ENCODE assay signal across 8 mouse cellular contexts in genomic region chr5:72891534-72891933, GRCm38 (mm10). TPM values are rescaled to one million over a fixed set of nuclear protein-coding genes. Genes with fewer than 3 reads are reported as not detected.
DNase-seq lines count a peak whose midpoint lies in the region; ATAC-seq and TF ChIP-seq lines count a peak whose summit lies in the region.

No protein-coding gene starts in this region.

- H3K4me1 ChIP-seq in hindbrain, embryonic 11.5 days (replicated peaks; ENCODE audit: control insufficient read depth, insufficient read depth, low read length): no peaks in the 10 kb centered on the region
- H3K4me1 ChIP-seq in limb, embryonic 14.5 days (ENCODE audit: control insufficient read depth, insufficient read depth, low read length): peaks cover 15% of the 10 kb centered on the region
- no peaks in the 10 kb centered on the region for H3K4me1 ChIP-seq in midbrain, embryonic 14.5 days (ENCODE audit: control insufficient read depth, insufficient read depth, low read length)
- H3K4me1 ChIP-seq in thymus, adult 2 months (replicated peaks; ENCODE audit: control insufficient read depth, insufficient read depth, low read length): no peaks in the 10 kb centered on the region

- H3K4me2 ChIP-seq in hindbrain, embryonic 11.5 days (replicated peaks; ENCODE audit: low read depth, low read length): no peak overlapping the region
- no peak overlapping the region for H3K4me2 ChIP-seq in limb, embryonic 14.5 days (replicated peaks; ENCODE audit: low read depth, low read length, severe bottlenecking)
- H3K4me2 ChIP-seq in midbrain, embryonic 14.5 days (ENCODE audit: low read length): no peak overlapping the region

- peak; percentile 85 for ATAC-seq in cerebellum, adult (ENCODE audit: insufficient number of reproducible peaks, low FRiP score, low TSS enrichment)
- peak; percentile 75 for ATAC-seq in hindbrain, embryonic 11.5 days (ENCODE audit: low FRiP score)
- 0 out of 2 replicates have a peak, but pooled peaks have one; percentile 50 for ATAC-seq in limb, embryonic 14.5 days (ENCODE audit: low FRiP score, low read depth)
- no peak for ATAC-seq in midbrain, embryonic 14.5 days (ENCODE audit: low FRiP score, low TSS enrichment)

- 9% methylated on average over 12 of the region's 12 CpGs for WGBS in hindbrain, embryonic 11.5 days
- 5% methylated on average over 12 of the region's 12 CpGs for WGBS in limb, embryonic 14.5 days
- 3% methylated on average over 12 of the region's 12 CpGs for whole genome bisulfite sequencing in midbrain, embryonic 14.5 days
- WGBS in thymus, adult 2 months: 7% methylated on average over 12 of the region's 12 CpGs

- TF ChIP-seq POLR2A in limb, embryonic 14.5 days (IDR thresholded peaks at IDR 0.05; ENCODE audit: borderline replicate concordance, extremely low read depth, insufficient read depth, insufficient read length): no peak
- TF ChIP-seq POLR2A in thymus, adult 2 months (IDR thresholded peaks at IDR 0.05; ENCODE audit: control insufficient read depth, extremely low read depth, insufficient read depth, low read length, poor library complexity): no peak

- no peaks in the 10 kb centered on the region for H3K36me3 ChIP-seq in hindbrain, embryonic 11.5 days (ENCODE audit: control insufficient read depth, insufficient read depth, low read length)
- no peaks in the 10 kb centered on the region for H3K36me3 ChIP-seq in limb, embryonic 14.5 days (ENCODE audit: control insufficient read depth, insufficient read depth, low read length)
- no peaks in the 10 kb centered on the region for H3K36me3 ChIP-seq in midbrain, embryonic 14.5 days (ENCODE audit: control insufficient read depth, insufficient read depth, low read length)
- H3K36me3 ChIP-seq in thymus, adult 2 months (ENCODE audit: control insufficient read depth, insufficient read depth, low read length): no peaks in the 10 kb centered on the region

- H3K4me3 ChIP-seq in hindbrain, embryonic 11.5 days (ENCODE audit: low read depth, low read length): no peak overlapping the region
- no peak overlapping the region for H3K4me3 ChIP-seq in limb, embryonic 14.5 days (replicated peaks; ENCODE audit: low read length)
- H3K4me3 ChIP-seq in midbrain, embryonic 14.5 days (replicated peaks; ENCODE audit: low read depth, low read length): no peak overlapping the region
- H3K4me3 ChIP-seq in thymus, adult 2 months (ENCODE audit: control insufficient read depth, insufficient read depth, low read length): no peak overlapping the region

- H3K9me3 ChIP-seq in hindbrain, embryonic 11.5 days (ENCODE audit: control insufficient read depth, low read length): no peaks in the 10 kb centered on the region
- H3K9me3 ChIP-seq in limb, embryonic 14.5 days (ENCODE audit: control insufficient read depth, low read length): no peaks in the 10 kb centered on the region
- H3K9me3 ChIP-seq in midbrain, embryonic 14.5 days (ENCODE audit: control insufficient read depth, low read length): no peaks in the 10 kb centered on the region

- TF ChIP-seq CTCF in thymus, adult 2 months (IDR thresholded peaks at IDR 0.05; ENCODE audit: borderline replicate concordance, control insufficient read depth, extremely low read depth, insufficient read depth, low read length, poor library complexity): peak; percentile 57; the same call in 1 of the 2 replicates

- no peak overlapping the region for H3K27ac ChIP-seq in hindbrain, embryonic 11.5 days (ENCODE audit: low read depth, low read length)
- no peak overlapping the region for H3K27ac ChIP-seq in limb, embryonic 14.5 days (replicated peaks; ENCODE audit: low read depth, low read length)
- H3K27ac ChIP-seq in midbrain, embryonic 14.5 days (replicated peaks; ENCODE audit: low read depth, low read length): no peak overlapping the region
- no peak overlapping the region for H3K27ac ChIP-seq in thymus, adult 2 months (ENCODE audit: control insufficient read depth, insufficient read depth, low read length)

- H3K27me3 ChIP-seq in hindbrain, embryonic 11.5 days (ENCODE audit: control insufficient read depth, insufficient read depth, low read length): no peaks in the 10 kb centered on the region
- no peaks in the 10 kb centered on the region for H3K27me3 ChIP-seq in limb, embryonic 14.5 days (ENCODE audit: control insufficient read depth, insufficient read depth, low read length)
- H3K27me3 ChIP-seq in midbrain, embryonic 14.5 days (ENCODE audit: control insufficient read depth, insufficient read depth, low read length): no peaks in the 10 kb centered on the region
- no peaks in the 10 kb centered on the region for H3K27me3 ChIP-seq in thymus, adult 2 months (ENCODE audit: control insufficient read depth, insufficient read depth, low read length)

- peak; percentile 55 for DNase-seq in urinary bladder, postnatal 14 days (ENCODE audit: low spot score)
- DNase-seq in urinary bladder, adult 2 months (ENCODE audit: low spot score): no peak
- DNase-seq in forelimb bud, embryonic 11.5 days (ENCODE audit: low read depth, low spot score): peak; percentile 63
- DNase-seq in hindbrain, embryonic 11.5 days (ENCODE audit: low spot score): peak; percentile 65
- DNase-seq in limb, embryonic 14.5 days (ENCODE audit: low spot score): peak; percentile 45
- DNase-seq in midbrain, embryonic 14.5 days: peak; percentile 80
- DNase-seq in thymus, adult 2 months: peak; percentile 56

- no peak overlapping the region for H3K9ac ChIP-seq in hindbrain, embryonic 11.5 days (ENCODE audit: low read depth, low read length)
- H3K9ac ChIP-seq in limb, embryonic 14.5 days (ENCODE audit: low read depth, low read length, severe bottlenecking): no peak overlapping the region
- H3K9ac ChIP-seq in midbrain, embryonic 14.5 days (replicated peaks; ENCODE audit: low read length): no peak overlapping the region

RNA-seq across cellular contexts. Expression of gene Slain2, which starts 22.6 kb away (rescaled TPM):
- polyA plus RNA-seq in urinary bladder, adult 2 months (2012; rRNA removed): 23.3 and 32.3 TPM in 2 replicates
- 26.4 and 26.7 TPM in 2 replicates for polyA plus RNA-seq in hindbrain, embryonic 11.5 days (2014; fragmentation: Nextera tagmentation; extraction: Ambion mirVana)
- polyA plus RNA-seq in limb, embryonic 14.5 days (2012; rRNA removed): 28.0 and 29.7 TPM in 2 replicates
- polyA plus RNA-seq in limb, embryonic 14.5 days (2014; fragmentation: Nextera tagmentation; extraction: Ambion mirVana): 24.2 and 25.8 TPM in 2 replicates
- polyA plus RNA-seq in midbrain, embryonic 14.5 days (2014; fragmentation: Nextera tagmentation; extraction: Ambion mirVana): 20.2 and 25.9 TPM in 2 replicates
- polyA plus RNA-seq in thymus, adult 2 months (2012; rRNA removed): 24.2 and 27.6 TPM in 2 replicates

RNA-seq across cellular contexts. Expression of gene Tec, which starts 23.3 kb away (rescaled TPM):
- 4.9 and 5.0 TPM in 2 replicates for polyA plus RNA-seq in urinary bladder, adult 2 months (2012; rRNA removed)
- polyA plus RNA-seq in hindbrain, embryonic 11.5 days (2014; fragmentation: Nextera tagmentation; extraction: Ambion mirVana): 5.3 and 5.4 TPM in 2 replicates
- polyA plus RNA-seq in limb, embryonic 14.5 days (2012; rRNA removed): 4.0 and 5.9 TPM in 2 replicates
- polyA plus RNA-seq in limb, embryonic 14.5 days (2014; fragmentation: Nextera tagmentation; extraction: Ambion mirVana): 7.9 and 8.7 TPM in 2 replicates
- polyA plus RNA-seq in midbrain, embryonic 14.5 days (2014; fragmentation: Nextera tagmentation; extraction: Ambion mirVana): 1.6 and 5.3 TPM in 2 replicates
- polyA plus RNA-seq in thymus, adult 2 months (2012; rRNA removed): 12.4 and 18.3 TPM in 2 replicates
